Mouse (Mus musculus) stomach, embryonic 15.5 days (tissue): ENCODE results near the gene Smg5. TPM values are rescaled to one million over a fixed set of nuclear protein-coding genes. Genes with fewer than 3 reads are reported as not detected.

Experiments used
- ATAC-seq: fragments of 200-750 bp; cut with Nextera tagmentation; 2 replicates; pipeline ENCODE4 v1.8.0; 2017; ENCODE audit warnings: low read depth, moderate number of reproducible peaks, moderate TSS enrichment; ENCODE audit not compliant: insufficient read depth, low FRiP score
- H3K27ac ChIP-seq: fragments of 300-500 bp; sonication (generic); 2 replicates; pipeline ENCODE4 v1.5.1; 2015; ENCODE audit warnings: mild to moderate bottlenecking, inconsistent platforms
- H3K27me3 ChIP-seq: fragments of 300-500 bp; sonication (generic); replicated peaks from 2 replicates; pipeline ENCODE4 v1.6.1; 2015; ENCODE audit warnings: inconsistent platforms
- H3K36me3 ChIP-seq: fragments of 300-500 bp; sonication (generic); 2 replicates; pipeline ENCODE4 v1.6.1; 2015; ENCODE audit warnings: inconsistent platforms
- H3K4me1 ChIP-seq: fragments of 300-500 bp; sonication (generic); 2 replicates; pipeline ENCODE4 v1.6.1; 2015; ENCODE audit warnings: inconsistent platforms
- H3K4me2 ChIP-seq: fragments of 300-500 bp; sonication (generic); 2 replicates; pipeline ENCODE4 v1.6.1; 2015; ENCODE audit warnings: mild to moderate bottlenecking, inconsistent platforms
- H3K4me3 ChIP-seq: fragments of 300-500 bp; sonication (generic); replicated peaks from 2 replicates; pipeline ENCODE4 v1.5.1; 2015; ENCODE audit warnings: inconsistent platforms
- H3K9ac ChIP-seq: fragments of 300-500 bp; sonication (generic); 2 replicates; pipeline ENCODE4 v1.6.1; 2015; ENCODE audit warnings: inconsistent platforms
- H3K9me3 ChIP-seq: fragments of 300-500 bp; sonication (generic); 2 replicates; pipeline ENCODE4 v1.6.1; 2016; ENCODE audit warnings: inconsistent platforms
- WGBS: fragments of 180-500 bp; shearing (Covaris S2); methylation state at CpG from one replicate; pipeline ENCODE4 v1.1.7; 2015; 5-methylcytosine and 5-hydroxymethylcytosine counted together
- polyA plus RNA-seq: library from polyadenylated mRNA; unstranded; fragments of >200 nt; fragmentation: Nextera tagmentation; extraction: Ambion mirVana; gene quantifications from 2 replicates; pipeline ENCODE4 v1.2.1, GENCODE M21; 2015

Smg5 gene
- polyA plus RNA-seq, 1 experiment from 2014 or later: 48.5 TPM

DNA sequence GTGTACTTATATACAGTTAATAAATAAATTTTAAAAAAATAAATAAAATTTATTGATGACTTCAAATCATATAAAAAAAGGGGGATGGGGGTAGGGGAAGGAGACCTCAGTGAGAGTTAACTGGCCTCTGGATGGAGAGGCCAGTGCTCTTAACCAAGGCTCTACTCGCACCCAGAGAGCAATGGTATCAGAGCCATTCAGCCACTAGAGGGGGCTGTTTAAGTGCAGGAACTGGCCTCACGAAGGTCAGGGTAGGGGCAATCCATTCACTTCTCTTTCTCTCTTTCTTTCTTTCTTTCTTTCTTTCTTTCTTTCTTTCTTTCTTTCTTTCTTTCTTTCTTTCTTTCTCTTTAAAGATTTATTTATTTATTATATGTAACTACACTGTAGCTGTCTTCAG is 4.8 kb upstream of the Smg5 start:
- Histone ChIP-seq H3K9me3 (no peaks in the 10 kb centered on the region), H3K27ac (no peak overlapping the region), H3K27me3 (no peaks in the 10 kb centered on the region), H3K9ac (no peak overlapping the region), H3K4me1 (peaks cover 2% of the 10 kb centered on the region; the same call in 1 of the 2 replicates), H3K4me2 (no peak overlapping the region), H3K36me3 (peaks cover 13% of the 10 kb centered on the region), H3K4me3 (no peak overlapping the region)
- no peak for ATAC-seq
- 31% methylated on average over 2 of the region's 2 CpGs for WGBS

DNA sequence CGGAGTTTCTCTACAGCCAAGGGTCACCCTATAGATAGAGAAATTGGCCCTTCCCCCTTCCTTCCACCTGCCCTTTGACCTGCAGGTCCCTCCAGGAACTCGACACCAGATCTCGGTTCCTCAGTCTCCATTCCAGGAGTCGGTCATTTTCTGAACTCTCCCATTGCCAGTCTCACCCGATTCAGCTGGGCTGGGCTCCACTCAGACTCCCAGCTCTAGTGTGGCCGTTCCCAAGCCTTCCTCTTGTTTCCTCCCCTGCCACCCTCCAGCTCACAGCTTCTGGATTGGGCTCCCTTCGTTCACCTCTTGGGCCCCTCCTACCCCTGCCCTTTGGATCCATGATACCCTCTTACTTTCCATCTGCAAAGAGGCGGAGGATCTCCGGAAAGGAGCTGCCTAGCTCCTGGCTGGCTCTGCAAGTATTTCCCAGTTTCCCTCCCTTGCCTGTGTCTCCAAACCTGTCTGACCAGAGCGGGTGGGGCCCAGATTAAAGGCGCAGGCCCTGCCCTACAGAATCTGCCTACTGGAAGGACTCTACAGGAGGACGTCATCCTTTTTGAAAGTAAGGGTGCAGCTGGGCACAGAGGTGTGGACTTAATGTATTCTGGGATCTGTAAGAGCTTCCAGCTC is 1.9 kb upstream of the Smg5 start:
- peak; percentile 63 for ATAC-seq
- H3K9me3 ChIP-seq: no peaks in the 10 kb centered on the region
- H3K27ac ChIP-seq: peak overlapping the region; percentile 98
- H3K27me3 ChIP-seq: no peaks in the 10 kb centered on the region
- peaks cover 11% of the 10 kb centered on the region for H3K4me1 ChIP-seq
- peaks cover 7% of the 10 kb centered on the region for H3K36me3 ChIP-seq
- 38% methylated on average over 12 of the region's 12 CpGs for WGBS
- H3K4me2 ChIP-seq: peak overlapping the region; percentile 72
- peak overlapping the region; percentile 77 for H3K4me3 ChIP-seq
- no peak overlapping the region for H3K9ac ChIP-seq

DNA sequence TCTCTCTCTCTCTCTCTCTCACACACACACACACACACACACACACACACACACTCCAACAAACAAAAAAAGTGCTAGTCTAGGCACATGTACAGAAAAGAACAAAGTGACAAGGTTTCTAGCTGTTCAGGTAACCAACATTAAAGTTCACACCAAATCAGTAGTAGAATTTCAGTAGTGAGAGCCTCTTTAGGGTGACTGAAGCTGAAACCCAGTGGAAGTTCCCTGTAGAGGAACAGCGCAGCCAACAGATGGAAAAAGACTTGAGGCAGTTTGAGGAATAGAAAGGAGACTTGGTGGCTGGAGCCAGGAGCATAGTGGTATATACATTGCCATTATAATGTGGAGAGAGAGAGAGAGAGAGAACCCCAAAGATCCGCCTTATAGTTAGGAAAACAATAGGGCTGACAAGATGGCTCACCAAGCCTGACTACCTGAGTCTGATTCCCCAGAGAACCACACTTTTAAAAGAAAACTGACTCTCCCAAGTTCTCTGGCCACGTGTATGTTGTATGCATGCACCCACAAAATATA is 1.1 kb upstream of the Smg5 start:
- Histone ChIP-seq H3K9me3 (no peaks in the 10 kb centered on the region), H3K36me3 (0 out of 2 replicates have a peak, but pooled peaks cover 2% of the 10 kb centered on the region), H3K4me3 (peak overlapping the region; percentile 77), H3K9ac (peak overlapping the region; percentile 79), H3K27ac (peak overlapping the region; percentile 98), H3K4me1 (peaks cover 11% of the 10 kb centered on the region), H3K27me3 (no peaks in the 10 kb centered on the region), H3K4me2 (peak overlapping the region; percentile 72)
- no peak for ATAC-seq
- WGBS: 37% methylated on average over 3 of the region's 3 CpGs

DNA sequence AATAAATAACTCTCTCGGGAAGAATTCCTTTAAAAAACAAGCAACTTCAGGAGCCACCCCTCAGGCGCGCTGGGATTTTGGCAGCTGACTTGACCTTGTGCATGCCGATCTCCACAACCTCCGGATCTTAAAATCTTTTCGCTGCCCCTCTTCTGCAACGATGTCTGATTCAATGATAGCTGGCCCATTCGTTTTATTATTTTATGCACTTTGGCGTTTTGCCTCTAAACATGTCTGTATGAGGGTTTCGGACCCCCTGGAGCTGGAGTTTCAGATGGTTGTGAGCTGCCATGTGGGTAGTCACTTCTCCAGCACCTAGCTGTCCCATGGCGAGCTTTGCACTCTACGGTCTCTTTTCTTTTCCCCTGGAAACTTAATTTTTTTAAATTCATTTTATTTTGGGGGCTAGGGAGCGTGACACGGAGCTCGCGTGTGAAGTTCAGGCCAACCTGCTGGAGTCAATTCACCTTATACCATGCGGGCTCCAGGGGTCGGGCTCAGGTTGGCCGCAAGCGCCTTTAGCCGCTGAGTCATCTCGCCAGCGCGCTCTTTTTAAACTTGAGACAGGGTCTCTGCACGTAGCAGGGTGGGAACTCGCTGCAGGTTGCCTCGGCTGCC is 515 bp upstream of the Smg5 start:
- Histone ChIP-seq H3K36me3 (0 out of 2 replicates have a peak, but pooled peaks cover 2% of the 10 kb centered on the region), H3K4me2 (peak overlapping the region; percentile 72), H3K9me3 (no peaks in the 10 kb centered on the region), H3K9ac (peak overlapping the region; percentile 79), H3K4me1 (peaks cover 11% of the 10 kb centered on the region), H3K4me3 (peak overlapping the region; percentile 77), H3K27me3 (no peaks in the 10 kb centered on the region), H3K27ac (peak overlapping the region; percentile 98)
- under 1% methylated on average over 27 of the region's 27 CpGs for WGBS
- ATAC-seq: peak; percentile 9; the same call in 1 of the 2 replicates

DNA sequence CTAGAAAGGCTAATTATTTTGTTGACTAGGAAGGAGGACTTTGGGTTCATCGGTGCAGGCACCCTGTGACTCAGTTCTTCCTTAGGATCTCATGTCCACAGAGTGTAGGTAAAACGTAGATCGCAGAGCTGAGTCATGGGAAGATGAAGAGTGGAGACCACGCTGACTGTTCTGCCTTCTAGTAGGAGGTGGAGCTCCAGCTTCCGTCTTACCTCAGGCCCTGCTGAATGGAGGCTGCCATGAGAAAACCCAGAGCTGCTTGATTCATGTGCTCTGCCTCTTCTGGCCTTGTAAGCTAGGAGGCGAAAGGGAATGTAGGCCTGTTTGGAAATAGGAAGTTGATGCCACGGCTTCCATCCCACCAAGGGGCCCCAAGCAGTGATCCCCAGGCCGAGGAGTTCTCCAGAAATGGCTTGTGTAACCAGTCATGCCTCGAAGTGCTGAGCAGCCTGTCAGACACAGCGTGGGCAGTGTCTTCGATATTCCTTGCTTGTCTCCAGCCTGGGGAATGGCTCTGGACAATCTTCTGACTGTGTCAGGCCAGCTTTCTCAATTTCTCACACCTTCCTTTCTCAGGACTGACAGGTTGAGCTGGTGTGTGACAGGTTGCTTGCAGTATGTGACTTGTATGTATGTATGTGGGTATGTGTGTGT is 1.4 kb downstream of the Smg5 start:
- Histone ChIP-seq H3K27me3 (no peaks in the 10 kb centered on the region), H3K4me2 (peak overlapping the region; percentile 68), H3K4me3 (peak overlapping the region; percentile 20; the same call in 1 of the 2 replicates), H3K27ac (peak overlapping the region; percentile 40; the same call in 1 of the 2 replicates), H3K36me3 (peaks cover 4% of the 10 kb centered on the region), H3K9ac (no peak overlapping the region), H3K9me3 (no peaks in the 10 kb centered on the region), H3K4me1 (peaks cover 11% of the 10 kb centered on the region)
- 54% methylated on average over 11 of the region's 11 CpGs for WGBS
- no peak for ATAC-seq

DNA sequence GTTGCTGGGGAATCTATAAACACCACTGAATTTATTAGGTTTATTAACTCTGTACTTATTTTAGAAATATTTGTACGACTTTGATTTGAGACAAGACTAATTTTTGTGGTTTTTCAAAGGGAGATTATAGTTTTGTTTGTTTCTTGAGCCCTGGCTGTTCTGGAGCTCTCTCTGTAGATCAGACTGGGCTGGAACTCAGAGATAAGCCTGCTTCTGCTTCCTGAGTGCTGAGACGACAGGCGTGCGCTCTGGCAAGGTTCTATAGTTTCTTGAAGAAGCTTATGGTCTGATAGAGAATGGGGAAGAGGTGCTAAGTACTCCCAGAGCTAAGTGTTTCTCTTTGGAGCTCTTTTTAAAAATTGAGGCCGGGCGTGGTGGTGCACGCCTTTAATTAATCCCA is 2.3 kb downstream of the Smg5 start:
- ATAC-seq: no peak
- Histone ChIP-seq H3K4me3 (no peak overlapping the region), H3K36me3 (peaks cover 13% of the 10 kb centered on the region), H3K9me3 (no peaks in the 10 kb centered on the region), H3K27ac (no peak overlapping the region; the same call in 1 of the 2 replicates), H3K27me3 (no peaks in the 10 kb centered on the region), H3K9ac (no peak overlapping the region), H3K4me2 (no peak overlapping the region), H3K4me1 (peaks cover 9% of the 10 kb centered on the region)
- 85% methylated on average over 7 of the region's 7 CpGs for WGBS

DNA sequence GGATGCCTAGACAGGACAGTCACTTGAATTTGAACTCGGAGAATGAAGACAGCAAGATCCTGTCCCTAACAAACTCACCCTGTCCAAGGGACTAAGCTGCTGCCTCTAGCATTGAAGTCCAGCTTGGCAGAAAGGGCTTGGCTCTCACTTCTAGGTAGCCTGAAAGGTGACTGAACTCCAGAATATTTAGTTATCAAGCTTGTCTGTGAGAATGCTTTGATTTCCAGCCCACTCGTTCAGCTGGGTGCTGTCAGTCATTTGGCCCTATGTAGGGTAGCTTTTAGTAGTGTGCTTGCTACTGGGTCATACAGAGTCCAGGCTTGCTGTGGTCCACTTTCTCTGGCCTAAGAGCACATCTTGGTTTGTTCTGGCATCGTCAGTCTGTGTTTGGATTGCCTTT is 2.9 kb downstream of the Smg5 start:
- no peak overlapping the region for H3K27ac ChIP-seq
- no peak for ATAC-seq
- H3K27me3 ChIP-seq: no peaks in the 10 kb centered on the region
- H3K4me3 ChIP-seq: no peak overlapping the region
- peaks cover 20% of the 10 kb centered on the region for H3K36me3 ChIP-seq
- no peak overlapping the region for H3K4me2 ChIP-seq
- H3K4me1 ChIP-seq: peaks cover 9% of the 10 kb centered on the region
- 67% methylated on average over 3 of the region's 3 CpGs for WGBS
- H3K9ac ChIP-seq: no peak overlapping the region
- no peaks in the 10 kb centered on the region for H3K9me3 ChIP-seq

DNA sequence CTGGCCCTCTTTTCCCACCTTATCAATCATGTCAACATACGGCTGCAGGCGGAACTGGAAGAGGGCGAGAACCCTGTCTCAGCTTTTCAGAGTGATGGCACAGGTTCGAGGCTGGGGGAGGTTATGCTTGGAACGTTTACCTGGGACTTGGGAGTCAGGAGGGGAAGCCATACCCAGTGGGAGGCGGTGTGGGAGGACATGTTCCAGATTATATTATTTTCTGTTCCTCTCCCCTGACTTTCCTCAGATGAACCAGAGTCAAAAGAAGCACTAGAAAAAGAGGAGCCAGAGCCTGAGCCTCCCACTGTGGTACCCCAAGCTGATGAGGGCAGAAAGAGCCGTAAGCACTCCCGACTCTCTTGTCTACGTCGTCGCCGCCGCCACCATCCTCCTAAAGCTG is 14.7 kb downstream of the Smg5 start:
- no peaks in the 10 kb centered on the region for H3K9me3 ChIP-seq
- peaks cover 85% of the 10 kb centered on the region for H3K36me3 ChIP-seq
- H3K9ac ChIP-seq: no peak overlapping the region
- H3K4me1 ChIP-seq: no peaks in the 10 kb centered on the region
- WGBS: 85% methylated on average over 13 of the region's 13 CpGs
- no peak overlapping the region for H3K4me2 ChIP-seq
- ATAC-seq: no peak
- no peaks in the 10 kb centered on the region for H3K27me3 ChIP-seq
- no peak overlapping the region for H3K27ac ChIP-seq
- no peak overlapping the region for H3K4me3 ChIP-seq

DNA sequence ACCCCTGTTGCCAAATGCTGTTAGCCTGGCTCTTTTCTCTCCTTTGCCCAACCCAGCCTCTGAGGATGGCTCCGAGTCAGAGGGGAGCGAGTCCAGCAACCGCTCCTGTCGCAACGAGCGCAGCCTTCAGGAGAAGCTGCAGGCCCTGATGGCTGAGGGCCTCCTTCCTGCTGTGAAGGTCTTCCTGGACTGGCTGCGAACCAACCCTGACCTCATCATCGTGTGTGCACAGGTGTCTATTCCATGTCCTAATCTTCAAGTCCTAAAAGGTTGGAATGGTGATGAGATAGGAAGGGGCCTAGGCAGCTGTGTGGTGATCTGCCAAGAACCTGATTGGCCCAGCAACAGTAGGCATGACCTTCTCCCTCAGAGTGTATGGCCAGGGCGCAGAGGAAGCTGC is 16.8 kb downstream of the Smg5 start:
- no peaks in the 10 kb centered on the region for H3K27me3 ChIP-seq
- H3K36me3 ChIP-seq: peaks cover 87% of the 10 kb centered on the region
- H3K27ac ChIP-seq: no peak overlapping the region
- H3K4me2 ChIP-seq: no peak overlapping the region
- H3K9ac ChIP-seq: no peak overlapping the region
- no peaks in the 10 kb centered on the region for H3K4me1 ChIP-seq
- H3K4me3 ChIP-seq: no peak overlapping the region
- WGBS: 90% methylated on average over 9 of the region's 9 CpGs
- ATAC-seq: no peak
- no peaks in the 10 kb centered on the region for H3K9me3 ChIP-seq

DNA sequence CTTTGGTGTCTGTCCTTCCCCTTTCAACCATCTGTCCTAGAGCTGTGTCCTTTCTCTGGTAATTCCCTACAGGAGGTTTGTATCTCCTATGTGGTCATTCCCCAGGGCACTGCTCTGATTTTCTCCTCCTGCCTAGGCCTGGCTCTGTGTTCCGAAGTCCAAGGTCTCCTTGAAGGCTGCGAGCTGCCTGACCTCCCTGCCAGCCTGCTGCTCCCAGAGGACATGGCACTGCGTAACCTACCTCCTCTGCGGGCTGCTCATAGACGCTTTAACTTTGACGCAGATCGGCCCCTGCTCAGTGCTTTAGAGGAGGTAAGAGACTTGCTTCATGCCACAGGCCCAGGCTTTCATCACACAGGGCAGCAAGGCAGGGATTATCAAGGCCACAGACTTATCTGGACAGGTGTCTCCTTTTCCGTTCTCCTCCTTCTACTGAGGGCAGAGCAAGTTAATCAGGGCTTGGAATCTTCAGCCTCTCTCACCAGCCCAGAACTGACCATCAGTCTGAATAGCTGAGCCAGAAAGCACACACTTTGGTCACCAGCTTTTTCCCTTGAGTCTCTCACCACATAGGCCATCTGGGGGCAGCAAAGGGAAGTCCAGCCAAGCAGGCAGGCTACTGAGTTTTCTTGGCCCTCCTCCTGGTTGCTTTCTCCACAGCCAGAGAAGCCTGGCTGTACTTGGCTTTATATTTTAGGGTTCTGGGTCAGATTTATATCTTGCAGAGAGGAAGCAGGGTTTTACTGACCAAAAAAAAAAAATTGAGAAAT is 18.5 kb downstream of the Smg5 start:
- Histone ChIP-seq H3K4me2 (no peak overlapping the region), H3K9me3 (no peaks in the 10 kb centered on the region), H3K9ac (no peak overlapping the region), H3K4me1 (no peaks in the 10 kb centered on the region), H3K4me3 (no peak overlapping the region), H3K27ac (no peak overlapping the region), H3K27me3 (no peaks in the 10 kb centered on the region), H3K36me3 (peaks cover 91% of the 10 kb centered on the region)
- 89% methylated on average over 8 of the region's 8 CpGs for WGBS
- no peak for ATAC-seq

DNA sequence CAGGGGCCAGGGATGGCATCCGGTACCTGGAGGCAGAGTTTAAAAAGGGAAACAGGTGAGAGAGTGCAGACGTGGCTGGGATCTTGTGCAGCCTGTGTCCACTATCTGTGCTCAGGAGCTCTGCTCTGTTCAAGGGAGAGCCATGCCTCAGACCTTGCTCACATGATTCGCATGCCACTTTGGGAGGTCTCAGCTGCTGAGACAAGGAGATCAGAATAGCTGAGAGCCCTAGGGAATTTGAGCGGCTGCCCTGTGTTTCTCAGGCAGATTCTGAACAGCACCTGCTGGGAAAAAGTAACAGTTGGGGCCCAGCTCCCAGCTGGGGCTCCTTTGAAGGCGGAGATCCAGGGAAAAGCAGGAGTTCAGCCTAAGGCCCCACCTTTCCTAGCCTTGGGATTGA is 23.5 kb downstream of the Smg5 start:
- Histone ChIP-seq H3K4me1 (0 out of 2 replicates have a peak, but pooled peaks cover 2% of the 10 kb centered on the region), H3K36me3 (peaks cover 61% of the 10 kb centered on the region), H3K9ac (no peak overlapping the region), H3K4me3 (no peak overlapping the region), H3K4me2 (no peak overlapping the region), H3K27me3 (no peaks in the 10 kb centered on the region), H3K27ac (peak overlapping the region; percentile 21), H3K9me3 (no peaks in the 10 kb centered on the region)
- no peak for ATAC-seq
- WGBS: 81% methylated on average over 5 of the region's 5 CpGs
